In the genomic region with DNA sequence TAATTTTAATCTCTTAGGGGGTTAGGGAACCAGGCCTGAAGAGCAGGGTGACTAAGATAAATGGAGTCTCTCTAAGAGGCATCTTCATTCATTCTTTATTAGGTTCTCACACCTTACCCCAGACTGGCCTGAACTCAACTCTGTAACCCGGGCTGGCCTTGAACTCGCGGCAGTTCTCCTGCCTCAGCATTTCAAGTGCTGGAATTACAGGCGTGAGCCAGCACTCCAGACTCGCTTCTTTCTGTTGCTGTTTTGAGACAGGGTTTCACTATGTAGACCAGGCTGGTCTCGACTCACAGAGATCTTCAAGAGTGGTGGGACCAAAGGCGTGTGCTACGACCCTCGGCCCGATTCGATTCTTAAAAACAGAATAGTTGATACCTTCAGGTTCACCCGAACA, we compare ENCODE assay signal across 8 mouse cellular contexts. TPM values are rescaled to one million over a fixed set of nuclear protein-coding genes. Genes with fewer than 3 reads are reported as not detected.
DNase-seq lines count a peak whose midpoint lies in the region; ATAC-seq and TF ChIP-seq lines count a peak whose summit lies in the region.

No protein-coding gene starts in this region.

- TF ChIP-seq CTCF in forebrain, postnatal 0 days (IDR thresholded peaks at IDR 0.05; ENCODE audit: low read depth): no peak

- peak overlapping the region; percentile 69 for H3K4me3 ChIP-seq in neural tube, embryonic 11.5 days (ENCODE audit: low read depth, low read length)
- H3K4me3 ChIP-seq in forebrain, postnatal 0 days (ENCODE audit: low read depth, low read length): peak overlapping the region; percentile 80
- H3K4me3 ChIP-seq in limb, embryonic 13.5 days: peak overlapping the region; percentile 76
- H3K4me3 ChIP-seq in midbrain, embryonic 15.5 days: peak overlapping the region; percentile 79

- peaks cover 11% of the 10 kb centered on the region for H3K4me1 ChIP-seq in neural tube, embryonic 11.5 days (ENCODE audit: control insufficient read depth, insufficient read depth, low read length)
- peaks cover 8% of the 10 kb centered on the region for H3K4me1 ChIP-seq in forebrain, postnatal 0 days (ENCODE audit: insufficient read depth)
- H3K4me1 ChIP-seq in limb, embryonic 13.5 days: peaks cover 15% of the 10 kb centered on the region
- H3K4me1 ChIP-seq in midbrain, embryonic 15.5 days: peaks cover 18% of the 10 kb centered on the region

- 20% methylated on average over 12 of the region's 12 CpGs for WGBS in neural tube, embryonic 11.5 days
- WGBS in forebrain, postnatal 0 days: 24% methylated on average over 12 of the region's 12 CpGs
- WGBS in limb, embryonic 13.5 days: 17% methylated on average over 12 of the region's 12 CpGs
- WGBS in midbrain, embryonic 15.5 days: 22% methylated on average over 12 of the region's 12 CpGs

- peak overlapping the region; percentile 71 for H3K4me2 ChIP-seq in neural tube, embryonic 11.5 days (ENCODE audit: low read depth)
- H3K4me2 ChIP-seq in forebrain, postnatal 0 days (ENCODE audit: low read depth): peak overlapping the region; percentile 46
- H3K4me2 ChIP-seq in limb, embryonic 13.5 days (replicated peaks): peak overlapping the region; percentile 82
- H3K4me2 ChIP-seq in midbrain, embryonic 15.5 days: peak overlapping the region; percentile 65

- peak; percentile 18 for ATAC-seq in neural tube, embryonic 11.5 days (ENCODE audit: insufficient read depth, low FRiP score, low TSS enrichment)
- ATAC-seq in forebrain, postnatal 0 days: no peak
- ATAC-seq in limb, embryonic 13.5 days (ENCODE audit: low FRiP score, low read depth): no peak
- ATAC-seq in midbrain, embryonic 15.5 days (replicated peaks): no peak; the same call in 1 of the 2 replicates

- no peak overlapping the region for H3K27ac ChIP-seq in neural tube, embryonic 11.5 days (ENCODE audit: low read depth, low read length)
- H3K27ac ChIP-seq in forebrain, postnatal 0 days (ENCODE audit: low read depth, low read length): peak overlapping the region; percentile 88
- peak overlapping the region; percentile 66 for H3K27ac ChIP-seq in limb, embryonic 13.5 days
- peak overlapping the region; percentile 90 for H3K27ac ChIP-seq in midbrain, embryonic 15.5 days

- peaks cover 9% of the 10 kb centered on the region for H3K36me3 ChIP-seq in neural tube, embryonic 11.5 days (ENCODE audit: control insufficient read depth, insufficient read depth, low read length)
- H3K36me3 ChIP-seq in forebrain, postnatal 0 days (ENCODE audit: insufficient read depth): peaks cover 22% of the 10 kb centered on the region
- H3K36me3 ChIP-seq in limb, embryonic 13.5 days: peaks cover 26% of the 10 kb centered on the region
- H3K36me3 ChIP-seq in midbrain, embryonic 15.5 days (replicated peaks): no peaks in the 10 kb centered on the region; the same call in 1 of the 2 replicates

- peak overlapping the region; percentile 74 for H3K9ac ChIP-seq in neural tube, embryonic 11.5 days (ENCODE audit: low read length)
- peak overlapping the region; percentile 97 for H3K9ac ChIP-seq in forebrain, postnatal 0 days
- H3K9ac ChIP-seq in limb, embryonic 13.5 days: peak overlapping the region; percentile 71
- peak overlapping the region; percentile 78 for H3K9ac ChIP-seq in midbrain, embryonic 15.5 days

- no peaks in the 10 kb centered on the region for H3K27me3 ChIP-seq in neural tube, embryonic 11.5 days (ENCODE audit: control insufficient read depth, insufficient read depth, low read length)
- no peaks in the 10 kb centered on the region for H3K27me3 ChIP-seq in forebrain, postnatal 0 days (ENCODE audit: insufficient read depth, low read length)
- H3K27me3 ChIP-seq in limb, embryonic 13.5 days: peaks cover 6% of the 10 kb centered on the region; the same call in 1 of the 2 replicates
- peaks cover 9% of the 10 kb centered on the region; the same call in 1 of the 2 replicates for H3K27me3 ChIP-seq in midbrain, embryonic 15.5 days (replicated peaks)

- no peaks in the 10 kb centered on the region for H3K9me3 ChIP-seq in neural tube, embryonic 11.5 days (ENCODE audit: control insufficient read depth, low read length)
- no peaks in the 10 kb centered on the region for H3K9me3 ChIP-seq in forebrain, postnatal 0 days (ENCODE audit: low read length)
- H3K9me3 ChIP-seq in limb, embryonic 13.5 days: no peaks in the 10 kb centered on the region
- H3K9me3 ChIP-seq in midbrain, embryonic 15.5 days: no peaks in the 10 kb centered on the region

- peak; percentile 56 for DNase-seq in neural tube, embryonic 11.5 days (ENCODE audit: low spot score)
- DNase-seq in neural tube, embryonic 10.5 days (ENCODE audit: extremely low spot score, low spot score): no peak
- peak; percentile 19 to 53 for DNase-seq in cerebellum, adult 18-20 months
- DNase-seq in forebrain, postnatal 0 days: no peak
- no peak for DNase-seq in left cerebral cortex, adult 9 months (ENCODE audit: low spot score in 2 of 2)
- DNase-seq in natural killer cell, adult 2 months (ENCODE audit: low spot score in 2 of 2): no peak

RNA-seq across cellular contexts. Expression of gene Aars, which starts 1.3 kb away (rescaled TPM):
- 79.7 and 89.6 TPM in 2 replicates for polyA plus RNA-seq in neural tube, embryonic 11.5 days (2014; fragmentation: Nextera tagmentation; extraction: Ambion mirVana)
- total RNA-seq in forebrain, postnatal 0 days (2014; rRNA removed): 79.3 and 106 TPM in 2 replicates
- 67.4 and 74.5 TPM in 2 replicates for polyA plus RNA-seq in forebrain, postnatal 0 days (2015; fragmentation: Nextera tagmentation; extraction: Ambion mirVana)
- 53.8 and 54.5 TPM in 2 replicates for polyA plus RNA-seq in limb, embryonic 13.5 days (2015; fragmentation: Nextera tagmentation; extraction: Ambion mirVana)
- 86.1 and 91.0 TPM in 2 replicates for polyA plus RNA-seq in midbrain, embryonic 15.5 days (2015; fragmentation: Nextera tagmentation; extraction: Ambion mirVana)

RNA-seq across cellular contexts. Expression of gene Ddx19b, which starts 2.7 kb away (rescaled TPM):
- polyA plus RNA-seq in neural tube, embryonic 11.5 days (2014; fragmentation: Nextera tagmentation; extraction: Ambion mirVana): 7.3 and 7.4 TPM in 2 replicates
- 12.5 and 16.8 TPM in 2 replicates for total RNA-seq in forebrain, postnatal 0 days (2014; rRNA removed)
- 4.9 and 5.5 TPM in 2 replicates for polyA plus RNA-seq in forebrain, postnatal 0 days (2015; fragmentation: Nextera tagmentation; extraction: Ambion mirVana)
- polyA plus RNA-seq in limb, embryonic 13.5 days (2015; fragmentation: Nextera tagmentation; extraction: Ambion mirVana): 4.0 and 4.1 TPM in 2 replicates
- 7.9 and 8.0 TPM in 2 replicates for polyA plus RNA-seq in midbrain, embryonic 15.5 days (2015; fragmentation: Nextera tagmentation; extraction: Ambion mirVana)

RNA-seq across cellular contexts. Expression of gene Exosc6, which starts 21.9 kb away (rescaled TPM):
- 11.4 and 16.4 TPM in 2 replicates for polyA plus RNA-seq in neural tube, embryonic 11.5 days (2014; fragmentation: Nextera tagmentation; extraction: Ambion mirVana)
- 2.8 TPM in 1 of 2 replicates, not detected in the other for total RNA-seq in forebrain, postnatal 0 days (2014; rRNA removed)
- not detected in 2 replicates for polyA plus RNA-seq in forebrain, postnatal 0 days (2015; fragmentation: Nextera tagmentation; extraction: Ambion mirVana)
- 7.4 and 9.3 TPM in 2 replicates for polyA plus RNA-seq in limb, embryonic 13.5 days (2015; fragmentation: Nextera tagmentation; extraction: Ambion mirVana)
- polyA plus RNA-seq in midbrain, embryonic 15.5 days (2015; fragmentation: Nextera tagmentation; extraction: Ambion mirVana): not detected in 2 replicates

RNA-seq across cellular contexts. Expression of gene Ddx19a, which starts 36.7 kb away (rescaled TPM):
- 33.7 and 34.3 TPM in 2 replicates for polyA plus RNA-seq in neural tube, embryonic 11.5 days (2014; fragmentation: Nextera tagmentation; extraction: Ambion mirVana)
- total RNA-seq in forebrain, postnatal 0 days (2014; rRNA removed): 32.5 and 44.3 TPM in 2 replicates
- polyA plus RNA-seq in forebrain, postnatal 0 days (2015; fragmentation: Nextera tagmentation; extraction: Ambion mirVana): 14.3 and 15.0 TPM in 2 replicates
- polyA plus RNA-seq in limb, embryonic 13.5 days (2015; fragmentation: Nextera tagmentation; extraction: Ambion mirVana): 16.5 and 16.8 TPM in 2 replicates
- 12.1 and 12.8 TPM in 2 replicates for polyA plus RNA-seq in midbrain, embryonic 15.5 days (2015; fragmentation: Nextera tagmentation; extraction: Ambion mirVana)

RNA-seq across cellular contexts. Expression of gene Clec18a, which starts 58.0 kb away (rescaled TPM):
- polyA plus RNA-seq in neural tube, embryonic 11.5 days (2014; fragmentation: Nextera tagmentation; extraction: Ambion mirVana): 0.38 and 0.55 TPM in 2 replicates
- total RNA-seq in forebrain, postnatal 0 days (2014; rRNA removed): 0.33 and 0.38 TPM in 2 replicates
- 0.42 and 0.54 TPM in 2 replicates for polyA plus RNA-seq in forebrain, postnatal 0 days (2015; fragmentation: Nextera tagmentation; extraction: Ambion mirVana)
- polyA plus RNA-seq in limb, embryonic 13.5 days (2015; fragmentation: Nextera tagmentation; extraction: Ambion mirVana): not detected in 2 replicates
- polyA plus RNA-seq in midbrain, embryonic 15.5 days (2015; fragmentation: Nextera tagmentation; extraction: Ambion mirVana): 0.53 and 0.93 TPM in 2 replicates

Comparison
In these comparisons a context has a peak if more than half of its experiments do, and no peak if none do; other contexts are left out.
1. DNase-seq: peak in neural tube, embryonic 11.5 days (single experiment) and cerebellum, adult 18-20 months (2 of 2); none in neural tube, embryonic 10.5 days (single experiment), forebrain, postnatal 0 days (single experiment), left cerebral cortex, adult 9 months (0 of 2) and natural killer cell, adult 2 months (0 of 2).
2. Peak in every context shown above with its lines, with median percentiles within 50 percentile points of each other: H3K4me2 ChIP-seq, H3K4me3 ChIP-seq and H3K9ac ChIP-seq.